ENCODE assay signal across 8 mouse cellular contexts in the genomic region with DNA sequence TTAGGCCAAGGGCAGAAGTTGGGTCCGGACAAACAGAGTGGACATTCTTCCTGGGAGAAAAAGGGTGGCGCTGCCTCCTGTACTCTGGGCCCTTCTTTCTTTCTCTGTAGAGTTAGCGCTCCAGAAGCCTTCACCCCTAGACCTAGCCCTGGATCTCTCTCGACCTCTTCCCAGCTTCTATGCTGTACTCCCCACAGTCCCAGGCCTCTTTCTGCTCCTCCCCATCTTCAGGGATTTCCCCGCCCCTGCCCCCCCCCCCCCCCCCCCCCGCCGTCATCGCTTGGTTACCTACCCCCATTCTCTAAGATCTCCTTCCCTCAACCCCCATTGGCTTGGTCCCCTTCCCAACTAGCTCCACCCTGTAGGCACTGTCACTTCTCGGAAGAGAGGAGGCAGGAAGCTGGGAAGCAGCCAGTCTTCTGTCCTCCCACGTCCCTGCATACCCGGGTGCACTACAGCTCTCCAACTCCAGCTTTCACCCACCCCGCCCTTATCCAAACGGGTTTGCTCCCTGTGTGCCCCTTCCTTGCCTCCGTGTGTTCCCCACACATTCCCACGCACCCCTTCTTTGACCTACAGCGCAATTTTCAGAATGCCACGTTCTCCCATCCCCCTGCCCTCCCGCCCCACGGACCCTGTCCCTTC. TPM values are rescaled to one million over a fixed set of nuclear protein-coding genes. Genes with fewer than 3 reads are reported as not detected.
DNase-seq lines count a peak whose midpoint lies in the region; ATAC-seq and TF ChIP-seq lines count a peak whose summit lies in the region.

No protein-coding gene starts in this region.

- no peak for TF ChIP-seq CTCF in G1E (IDR thresholded peaks at IDR 0.05; ENCODE audit: low read depth, low read length)
- TF ChIP-seq CTCF in cerebellum, adult 2 months (IDR thresholded peaks at IDR 0.05; ENCODE audit: borderline replicate concordance, insufficient read depth, low read depth, low read length) = no peak
- no peak for TF ChIP-seq CTCF in layer of hippocampus, adult 2 months (conservative IDR thresholded peaks at IDR 0.05)
- TF ChIP-seq CTCF in olfactory bulb, adult 2 months (IDR thresholded peaks at IDR 0.05; ENCODE audit: insufficient read depth, low read depth, low read length) = no peak

- peak overlapping the region; percentile 64 for H3K9ac ChIP-seq in forebrain, embryonic 16.5 days (replicated peaks; ENCODE audit: low read depth, low read length)

- peak overlapping the region; percentile 44; the same call in 1 of the 2 replicates for H3K27ac ChIP-seq in cerebellum, adult 2 months (ENCODE audit: insufficient read depth, low read length)
- H3K27ac ChIP-seq in forebrain, embryonic 16.5 days (ENCODE audit: low read length) = peak overlapping the region; percentile 80; the same call in 1 of the 2 replicates
- peak overlapping the region; percentile 95 for H3K27ac ChIP-seq in layer of hippocampus, adult 2 months
- no peak overlapping the region; the same call in 1 of the 2 replicates for H3K27ac ChIP-seq in olfactory bulb, adult 2 months (ENCODE audit: insufficient read depth, low read depth, low read length)

- DNase-seq in G1E (ENCODE audit: low spot score) = no peak
- peak in 1 of 2 experiments; percentile 71 for DNase-seq in cerebellum, adult 2 months
- DNase-seq in heart, postnatal 36 days = peak; percentile 83 to 84
- DNase-seq in layer of hippocampus, adult 2 months (ENCODE audit: low spot score in 2 of 2) = peak; percentile 73 to 84
- DNase-seq in lung, adult 18-20 months = peak; percentile 90 to 92
- no peak for DNase-seq in B cell, adult 2 months

- WGBS in cerebellum, adult 2 months = 8% methylated on average over 15 of the region's 19 CpGs
- WGBS in forebrain, embryonic 16.5 days = 10% methylated on average over 16 of the region's 19 CpGs
- 11% methylated on average over 17 of the region's 19 CpGs for WGBS in olfactory bulb, adult 2 months

- peak overlapping the region; percentile 53; the same call in 1 of the 2 replicates for H3K4me3 ChIP-seq in G1E (ENCODE audit: low read depth, low read length)
- H3K4me3 ChIP-seq in cerebellum, adult 2 months (replicated peaks; ENCODE audit: insufficient read depth, low read depth, low read length) = peak overlapping the region; percentile 61
- H3K4me3 ChIP-seq in forebrain, embryonic 16.5 days (replicated peaks; ENCODE audit: low read length) = peak overlapping the region; percentile 49
- H3K4me3 ChIP-seq in layer of hippocampus, adult 2 months = peak overlapping the region; percentile 54
- peak overlapping the region; percentile 36 for H3K4me3 ChIP-seq in olfactory bulb, adult 2 months (ENCODE audit: insufficient read depth, low read depth, low read length)

- intact Hi-C loops in heart, postnatal 36 days (cut with DNase I) = loop anchor here (1.0 kb wide), 6 partner anchors 38 to 202 kb away; a partner anchor contains a TSS

- ATAC-seq in G1E (ENCODE audit: extremely low read depth, insufficient number of reproducible peaks, low FRiP score, poor library complexity, severe bottlenecking) = no peak
- ATAC-seq in forebrain, embryonic 16.5 days = peak; percentile 90

- 0 out of 2 replicates have a peak, but pooled peaks have one; percentile 14 for TF ChIP-seq POLR2A in cerebellum, adult 2 months (IDR thresholded peaks at IDR 0.05; ENCODE audit: borderline replicate concordance, insufficient read depth, low read length)
- TF ChIP-seq POLR2A in olfactory bulb, adult 2 months (IDR thresholded peaks at IDR 0.05; ENCODE audit: insufficient read depth, low read depth, low read length) = no peak

- peak overlapping the region; percentile 94 for H3K4me2 ChIP-seq in forebrain, embryonic 16.5 days (ENCODE audit: low read length)

- no peaks in the 10 kb centered on the region for H3K9me3 ChIP-seq in G1E (replicated peaks)
- no peaks in the 10 kb centered on the region for H3K9me3 ChIP-seq in forebrain, embryonic 16.5 days (ENCODE audit: control insufficient read depth, low read length)

- peaks cover 25% of the 10 kb centered on the region for H3K4me1 ChIP-seq in G1E (ENCODE audit: insufficient read depth, low read depth, low read length)
- no peaks in the 10 kb centered on the region for H3K4me1 ChIP-seq in cerebellum, adult 2 months (ENCODE audit: control insufficient read depth, insufficient read depth, low read length)
- H3K4me1 ChIP-seq in forebrain, embryonic 16.5 days (replicated peaks; ENCODE audit: control insufficient read depth, insufficient read depth, low read length) = peaks cover 10% of the 10 kb centered on the region
- H3K4me1 ChIP-seq in olfactory bulb, adult 2 months (ENCODE audit: control insufficient read depth, insufficient read depth, low read length) = peaks cover 8% of the 10 kb centered on the region

- H3K36me3 ChIP-seq in G1E (replicated peaks) = no peaks in the 10 kb centered on the region
- no peaks in the 10 kb centered on the region for H3K36me3 ChIP-seq in forebrain, embryonic 16.5 days (ENCODE audit: control insufficient read depth, insufficient read depth)

- H3K27me3 ChIP-seq in G1E (ENCODE audit: insufficient read depth, low read length) = peaks cover 22% of the 10 kb centered on the region
- no peaks in the 10 kb centered on the region for H3K27me3 ChIP-seq in cerebellum, adult 2 months (ENCODE audit: control insufficient read depth, insufficient read depth, low read length)
- no peaks in the 10 kb centered on the region for H3K27me3 ChIP-seq in forebrain, embryonic 16.5 days (replicated peaks; ENCODE audit: control insufficient read depth, insufficient read depth, low read length)

RNA-seq across cellular contexts. Expression of a gene that starts 13.2 kb away (rescaled TPM):
- not detected in 2 replicates for total RNA-seq in G1E (2014; fragmentation: Nextera tagmentation)
- total RNA-seq in G1E (2017) = 0.06 TPM in 1 of 2 replicates, not detected in the other
- polyA plus RNA-seq in G1E (2012) = not detected in 2 replicates
- polyA plus RNA-seq in cerebellum, adult 2 months (2012; rRNA removed) = 79.0 and 90.6 TPM in 2 replicates
- 45.4 and 53.0 TPM in 2 replicates for polyA plus RNA-seq in forebrain, embryonic 16.5 days (2015; fragmentation: Nextera tagmentation; extraction: Ambion mirVana)
- not detected for total RNA-seq in heart, postnatal 36 days (2021)
- 100 to 1,000 TPM in 1 of 2 experiments, 10 to 100 TPM in 1; 93.4 to 101 TPM for total RNA-seq in layer of hippocampus, adult 2 months (2021)
- polyA plus RNA-seq in olfactory bulb, adult 2 months (2012; ENCODE audit: insufficient read depth, insufficient read length, low replicate concordance, missing spikeins) = not detected in 2 replicates

RNA-seq across cellular contexts. Expression of a gene that starts 18.8 kb away (rescaled TPM):
- total RNA-seq in G1E (2014; fragmentation: Nextera tagmentation) (not detected in 2 replicates), G1E (2017) (not detected in 2 replicates)
- polyA plus RNA-seq in G1E (2012) = not detected in 2 replicates
- not detected in 2 replicates for polyA plus RNA-seq in cerebellum, adult 2 months (2012; rRNA removed)
- polyA plus RNA-seq in forebrain, embryonic 16.5 days (2015; fragmentation: Nextera tagmentation; extraction: Ambion mirVana) = not detected in 2 replicates
- total RNA-seq in heart, postnatal 36 days (2021) = not detected
- total RNA-seq in layer of hippocampus, adult 2 months (2021) = not detected
- polyA plus RNA-seq in olfactory bulb, adult 2 months (2012; ENCODE audit: insufficient read depth, insufficient read length, low replicate concordance, missing spikeins) = not detected in 2 replicates

RNA-seq across cellular contexts. Expression of a gene that starts 30.0 kb away (rescaled TPM):
- total RNA-seq in G1E (2014; fragmentation: Nextera tagmentation) (not detected in 2 replicates), G1E (2017) (not detected in 2 replicates)
- polyA plus RNA-seq in G1E (2012) = not detected in 2 replicates
- polyA plus RNA-seq in cerebellum, adult 2 months (2012; rRNA removed) = 0.56 and 0.87 TPM in 2 replicates
- 0.40 and 0.57 TPM in 2 replicates for polyA plus RNA-seq in forebrain, embryonic 16.5 days (2015; fragmentation: Nextera tagmentation; extraction: Ambion mirVana)
- 1 to 10 TPM in 1 of 2 experiments, under 1 TPM in 1; 0.47 to 1.0 TPM for total RNA-seq in heart, postnatal 36 days (2021)
- total RNA-seq in layer of hippocampus, adult 2 months (2021) = not detected
- polyA plus RNA-seq in olfactory bulb, adult 2 months (2012; ENCODE audit: insufficient read depth, insufficient read length, low replicate concordance, missing spikeins) = not detected in 2 replicates

RNA-seq across cellular contexts. Expression of a gene that starts 30.3 kb away (rescaled TPM):
- total RNA-seq in G1E (2014; fragmentation: Nextera tagmentation) (not detected in 2 replicates), G1E (2017) (not detected in 2 replicates)
- polyA plus RNA-seq in G1E (2012) = not detected in 2 replicates
- 9.6 and 11.2 TPM in 2 replicates for polyA plus RNA-seq in cerebellum, adult 2 months (2012; rRNA removed)
- polyA plus RNA-seq in forebrain, embryonic 16.5 days (2015; fragmentation: Nextera tagmentation; extraction: Ambion mirVana) = 0.17 TPM in 1 of 2 replicates, not detected in the other
- not detected for total RNA-seq in heart, postnatal 36 days (2021)
- not detected for total RNA-seq in layer of hippocampus, adult 2 months (2021)
- polyA plus RNA-seq in olfactory bulb, adult 2 months (2012; ENCODE audit: insufficient read depth, insufficient read length, low replicate concordance, missing spikeins) = not detected in 2 replicates

RNA-seq across cellular contexts. Expression of a gene that starts 37.1 kb away (rescaled TPM):
- not detected in 2 replicates for total RNA-seq in G1E (2014; fragmentation: Nextera tagmentation)
- total RNA-seq in G1E (2017) = not detected in 2 replicates
- polyA plus RNA-seq in G1E (2012) = not detected in 2 replicates
- 44.4 and 47.9 TPM in 2 replicates for polyA plus RNA-seq in cerebellum, adult 2 months (2012; rRNA removed)
- 21.0 and 26.1 TPM in 2 replicates for polyA plus RNA-seq in forebrain, embryonic 16.5 days (2015; fragmentation: Nextera tagmentation; extraction: Ambion mirVana)
- 100 to 1,000 TPM; 113 to 167 TPM for total RNA-seq in heart, postnatal 36 days (2021)
- total RNA-seq in layer of hippocampus, adult 2 months (2021) = 10 to 100 TPM in 1 of 2 experiments, 1 to 10 TPM in 1; 9.6 to 13.9 TPM
- not detected in 2 replicates for polyA plus RNA-seq in olfactory bulb, adult 2 months (2012; ENCODE audit: insufficient read depth, insufficient read length, low replicate concordance, missing spikeins)

Comparison
In these comparisons a context has a peak if more than half of its experiments do, and no peak if none do; other contexts are left out.
1. DNase-seq: peak in heart, postnatal 36 days (2 of 2), layer of hippocampus, adult 2 months (2 of 2) and lung, adult 18-20 months (2 of 2); none in G1E (single experiment) and B cell, adult 2 months (0 of 2).
2. RNA of a gene that starts 13.2 kb away (polyA plus RNA-seq): 79.0 to 90.6 TPM in cerebellum, adult 2 months and 45.4 to 53.0 TPM in forebrain, embryonic 16.5 days; not detected in G1E and not detected in olfactory bulb, adult 2 months; every median in the first group is over 10 times any median in the second.
3. Peak in every context shown above with its lines, with median percentiles within 50 percentile points of each other: H3K4me3 ChIP-seq.